Mouse (Mus musculus) megakaryocyte, embryonic 14.5 days (primary cell): Measurements from ENCODE around the gene Dhrs13.

ENCODE experiments used
- FLI1 ChIP-seq: IDR thresholded peaks from 2 replicates; pipeline ENCODE4 v1.6.1; 2012; ENCODE audit warnings: low read length, inconsistent platforms, mixed read lengths
- GATA1 ChIP-seq: IDR thresholded peaks from 3 replicates; pipeline ENCODE4 v1.6.1; 2012; ENCODE audit warnings: mixed read lengths, low read length, inconsistent platforms, borderline replicate concordance

DNA sequence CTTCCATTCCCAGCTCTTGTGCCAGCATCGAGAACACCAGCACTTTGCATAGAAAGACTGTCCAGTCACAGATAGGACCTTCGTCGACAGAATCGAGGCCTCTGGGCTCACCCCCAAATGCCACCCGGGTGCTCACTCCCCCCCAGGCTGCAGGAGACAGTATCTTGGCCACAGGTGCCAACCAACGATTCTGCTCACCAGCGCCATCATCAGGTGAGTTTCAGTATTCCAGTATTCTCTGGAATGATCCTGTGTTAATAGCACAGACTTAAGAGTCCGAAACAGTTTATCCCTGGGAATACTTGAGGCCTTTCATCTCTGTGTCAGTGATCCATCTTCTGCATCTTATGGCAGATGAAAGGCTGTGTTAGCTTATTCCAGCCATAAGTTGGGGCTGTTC lies 8.5 kb upstream of the Dhrs13 start:
- TF ChIP-seq GATA1, result no peak
- no peak for TF ChIP-seq FLI1
